Mouse (Mus musculus) testis, adult 2 months (tissue): Measurements from ENCODE around the gene Akr1a1. TPM values are rescaled to one million over a fixed set of nuclear protein-coding genes. Genes with fewer than 3 reads are reported as not detected.
"Not testable (repeated sequence)": the region's sequence is repeated elsewhere in the genome, so short reads cannot be mapped to it uniquely, and the experiment has no call there.

Experiments
- H3K27ac ChIP-seq: fragments of 200-500 bp; 2 replicates; pipeline ENCODE4 v1.5.1; 2012; ENCODE audit warnings: low read depth, low read length; ENCODE audit not compliant: control insufficient read depth, insufficient read depth
- H3K27me3 ChIP-seq: fragments of 200-500 bp; 2 replicates; pipeline ENCODE4 v1.6.1; 2012; ENCODE audit warnings: mild to moderate bottlenecking, low read length, moderate library complexity; ENCODE audit not compliant: control insufficient read depth, insufficient read depth
- H3K36me3 ChIP-seq: fragments of 200-500 bp; 2 replicates; pipeline ENCODE4 v1.6.1; 2012; ENCODE audit warnings: mild to moderate bottlenecking, low read length; ENCODE audit not compliant: control insufficient read depth, insufficient read depth
- H3K4me1 ChIP-seq: fragments of 200-500 bp; 2 replicates; pipeline ENCODE4 v1.6.1; 2012; ENCODE audit warnings: low read length; ENCODE audit not compliant: control insufficient read depth, insufficient read depth
- H3K4me3 ChIP-seq: fragments of 200-500 bp; 2 replicates; pipeline ENCODE4 v1.5.1; 2012; ENCODE audit warnings: low read depth, mild to moderate bottlenecking, low read length, moderate library complexity, mixed read lengths; ENCODE audit not compliant: control insufficient read depth
- CTCF ChIP-seq: fragments of 200-500 bp; IDR thresholded peaks from 2 replicates; pipeline ENCODE4 v1.5.1; 2012; ENCODE audit warnings: low read depth, mild to moderate bottlenecking, inconsistent platforms, low read length, moderate library complexity; ENCODE audit not compliant: control insufficient read depth, insufficient read depth, insufficient replicate concordance
- POLR2A ChIP-seq: fragments of 200-500 bp; IDR thresholded peaks from 2 replicates; pipeline ENCODE4 v1.6.1; 2012; ENCODE audit warnings: low read depth, mild to moderate bottlenecking, inconsistent platforms, low read length, moderate library complexity; ENCODE audit not compliant: control insufficient read depth
- polyA plus RNA-seq: library from polyadenylated mRNA; depleted of rRNA; stranded (reverse); fragments of >200 nt; gene quantifications from 2 replicates; pipeline ENCODE4 v1.2.3, GENCODE M21; 2012

Akr1a1 gene
- polyA plus RNA-seq, 1 experiment = 103 TPM

DNA sequence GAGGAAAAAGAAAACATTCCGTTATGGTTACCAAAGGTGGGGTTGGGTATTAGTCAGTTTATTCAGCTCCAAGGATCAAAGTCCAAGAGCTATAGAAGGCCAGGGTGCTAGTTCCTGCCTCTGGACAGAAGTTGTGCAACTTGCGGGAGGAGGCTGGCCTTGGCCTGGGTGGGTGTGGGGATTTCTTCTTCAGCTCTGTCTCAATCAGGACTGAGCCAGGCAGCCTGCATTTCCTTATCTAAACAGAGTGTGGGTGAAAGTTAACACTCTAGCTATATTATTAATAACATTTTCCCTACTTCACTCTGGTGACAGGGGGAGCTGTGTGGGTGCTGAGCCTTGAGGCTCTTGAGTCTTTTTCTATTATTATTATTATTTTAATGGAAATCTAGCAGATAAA lies 21.3 kb upstream of the Akr1a1 start:
- H3K27ac ChIP-seq = no peak overlapping the region
- H3K4me3 ChIP-seq = no peak overlapping the region
- TF ChIP-seq POLR2A = no peak
- TF ChIP-seq CTCF = no peak
- no peaks in the 10 kb centered on the region for H3K27me3 ChIP-seq
- no peaks in the 10 kb centered on the region for H3K36me3 ChIP-seq
- no peaks in the 10 kb centered on the region for H3K4me1 ChIP-seq

DNA sequence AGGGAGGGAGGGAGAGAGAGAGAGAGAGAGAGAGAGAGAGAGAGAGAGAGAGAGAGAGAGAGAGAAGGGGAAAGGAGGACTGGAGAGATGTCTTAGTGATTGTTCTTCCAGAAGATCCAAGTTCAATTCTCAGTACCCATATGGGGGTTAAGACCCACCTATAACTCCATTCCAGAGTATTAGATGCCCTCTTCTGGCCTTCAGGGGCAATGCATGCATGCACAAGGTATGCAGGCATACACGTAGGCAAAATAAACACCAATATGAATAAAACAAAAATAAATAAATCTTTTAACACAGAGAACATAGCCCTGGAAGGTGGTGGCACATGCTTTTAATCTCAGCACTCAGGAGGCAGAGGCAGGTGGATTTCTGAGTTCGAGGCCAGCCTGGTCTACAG lies 17.8 kb upstream of the Akr1a1 start:
- H3K4me3 ChIP-seq = no peak overlapping the region
- no peaks in the 10 kb centered on the region for H3K36me3 ChIP-seq
- no peak for TF ChIP-seq POLR2A
- TF ChIP-seq CTCF = no peak
- H3K27me3 ChIP-seq = no peaks in the 10 kb centered on the region
- no peaks in the 10 kb centered on the region for H3K4me1 ChIP-seq
- H3K27ac ChIP-seq = no peak overlapping the region

DNA sequence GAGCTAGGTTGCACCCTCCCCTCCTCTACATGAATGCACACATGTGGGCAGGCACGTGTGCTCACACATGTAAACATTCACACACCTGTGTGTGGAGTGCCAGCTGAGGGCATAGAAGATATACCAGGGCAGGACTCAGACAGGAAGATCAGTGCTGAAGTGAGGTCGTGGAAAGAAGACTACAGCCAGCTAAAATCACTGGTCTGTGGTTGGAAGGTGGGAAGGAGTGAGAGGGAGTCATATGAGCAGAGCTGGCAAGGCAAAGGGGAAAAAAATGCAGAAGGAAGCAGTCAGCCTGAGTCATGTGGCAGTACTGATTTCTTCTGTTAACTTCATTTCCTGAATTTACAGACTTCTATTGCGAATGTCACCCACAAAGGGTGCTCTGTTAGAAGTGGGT lies 16.7 kb upstream of the Akr1a1 start:
- H3K27me3 ChIP-seq = no peaks in the 10 kb centered on the region
- H3K4me3 ChIP-seq = no peak overlapping the region
- H3K36me3 ChIP-seq = no peaks in the 10 kb centered on the region
- TF ChIP-seq POLR2A (no peak), CTCF (no peak)
- H3K27ac ChIP-seq = peak overlapping the region; percentile 53; the same call in 1 of the 2 replicates
- no peaks in the 10 kb centered on the region for H3K4me1 ChIP-seq

DNA sequence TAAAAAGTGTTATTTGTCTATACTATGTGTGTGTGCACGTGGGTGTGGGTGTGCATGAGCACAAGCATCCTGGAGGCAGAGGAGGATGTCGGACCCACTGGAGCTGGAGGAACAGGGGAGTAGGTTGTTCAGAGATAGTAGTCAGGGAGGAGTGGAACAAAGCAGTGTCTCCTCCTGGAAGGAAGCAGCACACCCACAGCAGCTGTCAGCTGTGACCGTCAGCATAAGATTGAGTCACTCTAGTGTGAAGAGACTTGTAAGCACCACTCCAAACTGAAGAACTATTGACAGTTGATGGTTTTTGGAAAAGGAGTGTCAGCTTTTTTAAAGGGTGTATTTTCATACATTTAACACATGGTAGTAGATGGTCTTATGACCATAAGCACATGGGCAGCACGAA lies 15.1 kb upstream of the Akr1a1 start:
- TF ChIP-seq POLR2A (no peak), CTCF (no peak)
- H3K4me3 ChIP-seq = no peak overlapping the region
- H3K36me3 ChIP-seq = no peaks in the 10 kb centered on the region
- H3K27ac ChIP-seq = no peak overlapping the region
- no peaks in the 10 kb centered on the region for H3K27me3 ChIP-seq
- no peaks in the 10 kb centered on the region for H3K4me1 ChIP-seq

DNA sequence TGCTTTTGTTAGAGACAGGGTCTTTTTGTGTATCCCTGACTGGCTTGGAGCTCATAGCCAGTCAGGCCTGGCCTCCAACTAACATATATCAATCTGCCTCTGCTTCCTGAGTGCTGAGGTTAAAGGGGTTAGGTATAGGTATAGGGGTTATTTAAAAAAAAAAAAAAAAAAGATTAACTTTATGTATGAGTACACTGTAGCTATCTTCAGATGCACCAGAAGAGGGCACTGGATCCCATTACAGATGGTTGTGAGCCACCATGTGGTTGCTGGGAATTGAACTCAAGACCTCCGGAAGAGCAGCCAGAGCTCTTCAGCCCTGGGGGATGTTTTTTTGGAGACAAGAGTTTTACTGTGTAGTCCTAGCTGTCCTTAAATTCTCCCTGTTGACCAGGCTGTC lies 10.5 kb upstream of the Akr1a1 start:
- TF ChIP-seq POLR2A (no peak), CTCF (no peak)
- H3K4me1 ChIP-seq = no peaks in the 10 kb centered on the region; the same call in 1 of the 2 replicates
- H3K36me3 ChIP-seq = no peaks in the 10 kb centered on the region
- H3K27ac ChIP-seq = no peak overlapping the region
- no peaks in the 10 kb centered on the region for H3K27me3 ChIP-seq
- no peak overlapping the region for H3K4me3 ChIP-seq

DNA sequence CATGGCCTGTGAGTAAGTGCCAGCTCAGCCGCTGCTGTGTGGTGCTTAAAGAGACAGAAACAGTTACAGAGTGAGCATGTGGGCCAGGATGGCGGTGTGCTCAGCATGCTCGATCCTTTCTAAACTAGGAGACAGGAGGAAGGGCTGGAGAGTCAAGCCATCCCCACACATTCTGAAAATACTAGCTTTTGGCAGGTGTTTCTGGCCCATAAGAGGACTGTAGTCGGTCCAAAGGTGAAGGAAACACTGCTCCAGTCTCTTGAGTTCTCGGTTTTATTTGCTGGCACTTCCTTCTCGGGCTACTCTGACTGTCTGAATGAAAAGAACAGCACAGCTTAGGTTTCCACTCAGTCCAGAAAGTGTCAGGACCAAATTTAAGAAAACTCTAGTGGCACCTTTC lies 9.3 kb upstream of the Akr1a1 start:
- H3K27me3 ChIP-seq = no peaks in the 10 kb centered on the region
- H3K4me3 ChIP-seq = no peak overlapping the region
- no peaks in the 10 kb centered on the region; the same call in 1 of the 2 replicates for H3K4me1 ChIP-seq
- H3K36me3 ChIP-seq = no peaks in the 10 kb centered on the region
- TF ChIP-seq POLR2A (no peak), CTCF (no peak)
- no peak overlapping the region for H3K27ac ChIP-seq

DNA sequence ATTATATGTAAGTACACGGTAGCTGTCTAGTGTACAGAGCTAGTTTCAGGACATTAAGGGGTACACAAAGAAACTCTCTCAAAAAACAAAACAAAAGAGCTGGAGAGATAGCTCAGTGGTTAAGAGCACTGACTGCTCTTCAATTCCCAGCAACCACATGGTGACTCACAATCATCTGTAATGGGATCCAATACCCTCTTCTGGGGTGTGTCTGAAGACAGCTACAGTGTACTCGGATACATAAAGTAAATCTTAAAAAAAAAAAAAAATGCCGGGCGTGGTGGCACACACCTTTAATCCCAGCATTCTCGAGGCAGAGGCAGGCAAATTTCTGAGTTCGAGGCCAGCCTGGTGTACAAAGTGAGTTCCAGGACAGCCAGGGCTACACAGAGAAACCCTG lies 8.4 kb upstream of the Akr1a1 start:
- not testable (repeated sequence) for H3K36me3 ChIP-seq, H3K27me3 ChIP-seq, H3K4me1 ChIP-seq, H3K4me3 ChIP-seq, H3K27ac ChIP-seq

DNA sequence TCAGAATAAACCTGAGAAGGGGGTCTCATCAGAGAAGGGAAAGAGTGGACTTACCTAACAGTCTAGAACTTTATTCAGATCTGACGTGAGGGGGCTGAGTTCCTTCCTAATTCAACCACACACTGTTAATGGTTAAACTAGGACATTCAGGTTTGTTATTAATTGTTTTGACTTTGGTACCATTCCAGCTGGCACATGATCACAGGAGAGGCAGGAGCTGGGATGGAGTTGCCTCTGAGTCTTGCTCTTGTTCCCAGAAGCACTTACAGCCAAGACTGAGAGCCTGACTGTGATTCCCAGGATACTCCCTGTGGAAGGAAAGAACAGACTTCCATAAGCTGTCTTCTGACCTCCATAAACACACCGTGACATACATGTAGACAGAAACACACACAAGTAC lies 8.0 kb upstream of the Akr1a1 start:
- no peaks in the 10 kb centered on the region for H3K36me3 ChIP-seq
- no peak overlapping the region for H3K27ac ChIP-seq
- TF ChIP-seq CTCF (no peak), POLR2A (no peak)
- no peaks in the 10 kb centered on the region; the same call in 1 of the 2 replicates for H3K4me1 ChIP-seq
- no peaks in the 10 kb centered on the region for H3K27me3 ChIP-seq
- no peak overlapping the region for H3K4me3 ChIP-seq

DNA sequence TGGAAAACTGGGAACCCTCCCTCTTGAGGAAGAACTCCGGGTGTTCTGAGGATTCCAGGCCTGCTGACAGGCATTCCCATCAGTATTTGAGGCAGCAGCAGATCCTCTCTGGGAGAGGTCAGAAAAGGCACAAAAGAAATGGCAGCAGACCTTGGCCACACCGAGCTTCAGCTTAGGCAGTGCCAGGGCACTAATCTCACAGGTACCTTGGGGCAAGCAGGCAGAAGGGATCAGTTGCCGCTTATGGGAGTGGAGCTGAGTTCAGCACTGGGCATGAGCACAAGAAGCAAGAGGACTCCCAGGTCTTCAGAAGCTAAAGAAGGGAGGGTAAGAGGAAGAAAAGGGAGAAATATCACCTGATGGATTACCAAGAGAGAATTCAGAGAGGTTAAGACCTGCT lies 6.5 kb upstream of the Akr1a1 start:
- H3K36me3 ChIP-seq = no peaks in the 10 kb centered on the region
- TF ChIP-seq CTCF (no peak), POLR2A (no peak)
- no peaks in the 10 kb centered on the region for H3K27me3 ChIP-seq
- no peak overlapping the region for H3K27ac ChIP-seq
- peak overlapping the region; percentile 57 for H3K4me3 ChIP-seq
- H3K4me1 ChIP-seq = no peaks in the 10 kb centered on the region; the same call in 1 of the 2 replicates
